8 mouse cellular contexts compared by ENCODE assay signal in the genomic region with DNA sequence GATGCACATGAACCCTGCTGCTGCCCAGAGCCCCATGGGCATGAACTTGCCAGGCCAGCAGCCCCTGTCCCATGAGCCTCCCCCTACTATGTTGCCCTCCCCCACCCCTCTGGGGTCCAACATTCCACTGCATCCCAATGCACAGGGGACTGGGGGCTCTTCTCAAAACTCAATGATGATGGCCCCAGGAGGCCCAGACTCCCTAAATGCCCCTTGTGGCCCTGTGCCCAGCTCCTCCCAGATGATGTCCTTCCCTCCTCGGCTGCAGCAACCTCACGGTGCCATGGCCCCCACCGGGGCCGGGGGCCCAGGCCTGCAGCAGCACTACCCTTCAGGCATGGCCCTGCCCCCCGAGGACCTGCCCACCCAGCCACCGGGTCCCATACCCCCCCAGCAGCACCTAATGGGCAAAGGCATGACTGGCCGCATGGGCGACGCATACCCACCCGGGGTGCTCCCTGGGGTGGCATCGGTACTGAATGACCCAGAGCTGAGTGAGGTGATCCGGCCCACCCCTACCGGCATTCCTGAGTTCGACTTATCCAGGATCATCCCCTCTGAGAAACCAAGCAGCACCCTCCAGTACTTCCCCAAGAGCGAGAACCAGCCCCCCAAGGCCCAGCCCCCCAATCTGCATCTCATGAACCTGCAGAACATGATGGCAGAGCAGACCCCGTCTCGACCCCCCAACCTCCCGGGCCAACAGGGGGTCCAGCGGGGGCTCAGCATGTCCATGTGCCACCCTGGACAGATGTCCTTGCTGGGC. TPM values are rescaled to one million over a fixed set of nuclear protein-coding genes. Genes with fewer than 3 reads are reported as not detected.
A peak's percentile ranks its signal among the peaks of the same experiment; 100 is the strongest.
DNase-seq lines count a peak whose midpoint lies in the region; ATAC-seq and TF ChIP-seq lines count a peak whose summit lies in the region.

No protein-coding gene starts in this region.

- H3K4me2 ChIP-seq in heart, embryonic 16.5 days (ENCODE audit: low read depth, low read length): peak overlapping the region; percentile 75
- peak overlapping the region; percentile 68 for H3K4me2 ChIP-seq in liver, embryonic 14.5 days (ENCODE audit: low read depth)

- no peaks in the 10 kb centered on the region for H3K27me3 ChIP-seq in liver, adult 2 months (ENCODE audit: control insufficient read depth, insufficient read depth, low read length)
- peaks cover 13% of the 10 kb centered on the region for H3K27me3 ChIP-seq in embryonic facial prominence, embryonic 10.5 days (replicated peaks; ENCODE audit: low read depth, poor library complexity, severe bottlenecking)
- H3K27me3 ChIP-seq in heart, embryonic 16.5 days (ENCODE audit: control insufficient read depth, insufficient read depth, low read length): no peaks in the 10 kb centered on the region
- no peaks in the 10 kb centered on the region for H3K27me3 ChIP-seq in liver, embryonic 14.5 days (ENCODE audit: control insufficient read depth, insufficient read depth, low read length)

- H3K27ac ChIP-seq in liver, adult 2 months (replicated peaks; ENCODE audit: insufficient read depth, low read depth, low read length): no peak overlapping the region
- H3K27ac ChIP-seq in embryonic facial prominence, embryonic 10.5 days (replicated peaks): 0 out of 2 replicates have a peak overlapping the region, but pooled peaks have one; percentile 44
- peak overlapping the region; percentile 87 for H3K27ac ChIP-seq in heart, embryonic 16.5 days (ENCODE audit: low read length)
- no peak overlapping the region for H3K27ac ChIP-seq in liver, embryonic 14.5 days

- no peak for TF ChIP-seq EP300 in liver, embryonic 14.5 days (IDR thresholded peaks at IDR 0.05; ENCODE audit: low read depth)

- 84% methylated on average over 19 of the region's 19 CpGs for WGBS in liver, adult 2 months
- WGBS in embryonic facial prominence, embryonic 10.5 days: 83% methylated on average over 19 of the region's 19 CpGs
- 72% methylated on average over 19 of the region's 19 CpGs for whole genome bisulfite sequencing in heart, embryonic 16.5 days
- WGBS in liver, embryonic 14.5 days (ENCODE audit: insufficient replicate concordance): 73% methylated on average over 19 of the region's 19 CpGs

- no peak for TF ChIP-seq CTCF in liver, adult 2 months (IDR thresholded peaks at IDR 0.05; ENCODE audit: low read depth, low read length)
- TF ChIP-seq CTCF in liver, embryonic 14.5 days (IDR thresholded peaks at IDR 0.05; ENCODE audit: low read depth): no peak

- H3K9ac ChIP-seq in liver, adult 2 months (ENCODE audit: low read depth, low read length): peak overlapping the region; percentile 70; the same call in 1 of the 2 replicates
- H3K9ac ChIP-seq in heart, embryonic 16.5 days (ENCODE audit: low read length): peak overlapping the region; percentile 46
- H3K9ac ChIP-seq in liver, embryonic 14.5 days (replicated peaks): no peak overlapping the region

- H3K79me2 ChIP-seq in liver, adult 2 months (ENCODE audit: control insufficient read depth, insufficient read depth, low read length): no peaks in the 10 kb centered on the region

- no peak for TF ChIP-seq POLR2A in liver, adult 2 months (IDR thresholded peaks at IDR 0.05; ENCODE audit: extremely low read depth, insufficient read depth, low read length)

- H3K9me3 ChIP-seq in embryonic facial prominence, embryonic 10.5 days: no peaks in the 10 kb centered on the region
- no peaks in the 10 kb centered on the region for H3K9me3 ChIP-seq in heart, embryonic 16.5 days (replicated peaks; ENCODE audit: control insufficient read depth, low read length)
- no peaks in the 10 kb centered on the region for H3K9me3 ChIP-seq in liver, embryonic 14.5 days (ENCODE audit: control insufficient read depth, low read length)

- no peak for DNase-seq in liver, adult 2 months (ENCODE audit: extremely low read depth, low read depth, low spot score)
- no peak for DNase-seq in liver
- DNase-seq in embryonic facial prominence, embryonic 10.5 days (ENCODE audit: low spot score): no peak
- DNase-seq in liver, embryonic 14.5 days (ENCODE audit: low read depth in 3 of 3, low spot score in 3 of 3): no peak
- DNase-seq in urinary bladder, postnatal 10 days (ENCODE audit: low spot score): no peak
- DNase-seq in embryo, embryonic 10.5 days (ENCODE audit: low spot score): no peak
- DNase-seq in adrenal gland, postnatal 10 days: no peak

- H3K4me3 ChIP-seq in liver, adult 2 months (ENCODE audit: insufficient read depth, low read depth, low read length): no peak overlapping the region
- peak overlapping the region; percentile 52; the same call in 1 of the 2 replicates for H3K4me3 ChIP-seq in embryonic facial prominence, embryonic 10.5 days
- H3K4me3 ChIP-seq in heart, embryonic 16.5 days (ENCODE audit: low read length): peak overlapping the region; percentile 48; the same call in 1 of the 2 replicates
- no peak overlapping the region for H3K4me3 ChIP-seq in liver, embryonic 14.5 days (ENCODE audit: insufficient read depth in 1 of 2, low read depth in 2 of 2, low read length in 2 of 2)

- no peaks in the 10 kb centered on the region; the same call in 1 of the 2 replicates for H3K36me3 ChIP-seq in liver, adult 2 months (ENCODE audit: control insufficient read depth, insufficient read depth, low read length)
- H3K36me3 ChIP-seq in embryonic facial prominence, embryonic 10.5 days (replicated peaks): peaks cover 55% of the 10 kb centered on the region
- peaks cover 23% of the 10 kb centered on the region for H3K36me3 ChIP-seq in heart, embryonic 16.5 days (ENCODE audit: control insufficient read depth, insufficient read depth)
- no peaks in the 10 kb centered on the region for H3K36me3 ChIP-seq in liver, embryonic 14.5 days (replicated peaks; ENCODE audit: control insufficient read depth, insufficient read depth, low read depth)

- H3K4me1 ChIP-seq in liver, adult 2 months (ENCODE audit: control insufficient read depth, insufficient read depth, low read length): peaks cover 22% of the 10 kb centered on the region
- H3K4me1 ChIP-seq in embryonic facial prominence, embryonic 10.5 days: peaks cover 48% of the 10 kb centered on the region
- peaks cover 47% of the 10 kb centered on the region for H3K4me1 ChIP-seq in heart, embryonic 16.5 days (ENCODE audit: control insufficient read depth, insufficient read depth, low read length)
- peaks cover 0 to 3% of the 10 kb centered on the region in 2 experiments; a peak in 1 of 4 replicates for H3K4me1 ChIP-seq in liver, embryonic 14.5 days (replicated peaks; ENCODE audit: control insufficient read depth in 2 of 2, insufficient read depth in 2 of 2, low read length in 1 of 2)

- ATAC-seq in heart, embryonic 16.5 days (replicated peaks; ENCODE audit: extremely low read depth, insufficient read depth, low FRiP score): no peak
- ATAC-seq in liver, embryonic 14.5 days (ENCODE audit: insufficient read depth): no peak

RNA-seq across cellular contexts. Expression of a gene that starts 26.3 kb away (rescaled TPM):
- 5.4 and 5.9 TPM in 2 replicates for total RNA-seq in liver, adult 2 months (2014; rRNA removed)
- 26.0 and 27.9 TPM in 2 replicates for polyA plus RNA-seq in liver, adult 2 months (2012; rRNA removed)
- 7.4 and 7.7 TPM in 2 replicates for polyA plus RNA-seq in embryonic facial prominence, embryonic 10.5 days (2016; fragmentation: Nextera tagmentation; extraction: Ambion mirVana)
- polyA plus RNA-seq in heart, embryonic 16.5 days (2015; fragmentation: Nextera tagmentation; extraction: Ambion mirVana): 11.1 and 11.3 TPM in 2 replicates
- 1.6 and 1.9 TPM in 2 replicates for polyA plus RNA-seq in liver, embryonic 14.5 days (2012; rRNA removed)
- polyA plus RNA-seq in liver, embryonic 14.5 days (2014; fragmentation: Nextera tagmentation; extraction: Ambion mirVana): 1.0 and 1.5 TPM in 2 replicates
- 10 to 100 TPM; 64.6 to 72.6 TPM for total RNA-seq in adrenal gland, postnatal 10 days (2021)

RNA-seq across cellular contexts. Expression of a gene that starts 52.8 kb away (rescaled TPM):
- 0.18 and 0.20 TPM in 2 replicates for total RNA-seq in liver, adult 2 months (2014; rRNA removed)
- polyA plus RNA-seq in liver, adult 2 months (2012; rRNA removed): 0.24 and 1.4 TPM in 2 replicates
- polyA plus RNA-seq in embryonic facial prominence, embryonic 10.5 days (2016; fragmentation: Nextera tagmentation; extraction: Ambion mirVana): not detected in 2 replicates
- polyA plus RNA-seq in heart, embryonic 16.5 days (2015; fragmentation: Nextera tagmentation; extraction: Ambion mirVana): 0.17 and 0.35 TPM in 2 replicates
- polyA plus RNA-seq in liver, embryonic 14.5 days (2012; rRNA removed): 0.03 TPM in 2 replicates
- not detected in 2 replicates for polyA plus RNA-seq in liver, embryonic 14.5 days (2014; fragmentation: Nextera tagmentation; extraction: Ambion mirVana)
- 1 to 10 TPM; 1.0 to 1.4 TPM for total RNA-seq in adrenal gland, postnatal 10 days (2021)

RNA-seq across cellular contexts. Expression of a gene that starts 54.1 kb away (rescaled TPM):
- not detected in 2 replicates for total RNA-seq in liver, adult 2 months (2014; rRNA removed)
- not detected in 2 replicates for polyA plus RNA-seq in liver, adult 2 months (2012; rRNA removed)
- 0.41 and 0.59 TPM in 2 replicates for polyA plus RNA-seq in embryonic facial prominence, embryonic 10.5 days (2016; fragmentation: Nextera tagmentation; extraction: Ambion mirVana)
- polyA plus RNA-seq in heart, embryonic 16.5 days (2015; fragmentation: Nextera tagmentation; extraction: Ambion mirVana): 0.50 TPM in 1 of 2 replicates, not detected in the other
- 0.04 TPM in 1 of 2 replicates, not detected in the other for polyA plus RNA-seq in liver, embryonic 14.5 days (2012; rRNA removed)
- not detected in 2 replicates for polyA plus RNA-seq in liver, embryonic 14.5 days (2014; fragmentation: Nextera tagmentation; extraction: Ambion mirVana)
- total RNA-seq in adrenal gland, postnatal 10 days (2021): not detected

Comparison
In these comparisons a context has a peak if more than half of its experiments do, and no peak if none do; other contexts are left out.
1. H3K27ac ChIP-seq: peak in embryonic facial prominence, embryonic 10.5 days (single experiment) and heart, embryonic 16.5 days (single experiment); none in liver, adult 2 months (single experiment) and liver, embryonic 14.5 days (single experiment).
2. H3K4me3 ChIP-seq: peak in embryonic facial prominence, embryonic 10.5 days (single experiment) and heart, embryonic 16.5 days (single experiment); none in liver, adult 2 months (single experiment) and liver, embryonic 14.5 days (0 of 2).